Mouse (Mus musculus): ENCODE results near the gene Fibin.

Gene Fibin

DNA sequence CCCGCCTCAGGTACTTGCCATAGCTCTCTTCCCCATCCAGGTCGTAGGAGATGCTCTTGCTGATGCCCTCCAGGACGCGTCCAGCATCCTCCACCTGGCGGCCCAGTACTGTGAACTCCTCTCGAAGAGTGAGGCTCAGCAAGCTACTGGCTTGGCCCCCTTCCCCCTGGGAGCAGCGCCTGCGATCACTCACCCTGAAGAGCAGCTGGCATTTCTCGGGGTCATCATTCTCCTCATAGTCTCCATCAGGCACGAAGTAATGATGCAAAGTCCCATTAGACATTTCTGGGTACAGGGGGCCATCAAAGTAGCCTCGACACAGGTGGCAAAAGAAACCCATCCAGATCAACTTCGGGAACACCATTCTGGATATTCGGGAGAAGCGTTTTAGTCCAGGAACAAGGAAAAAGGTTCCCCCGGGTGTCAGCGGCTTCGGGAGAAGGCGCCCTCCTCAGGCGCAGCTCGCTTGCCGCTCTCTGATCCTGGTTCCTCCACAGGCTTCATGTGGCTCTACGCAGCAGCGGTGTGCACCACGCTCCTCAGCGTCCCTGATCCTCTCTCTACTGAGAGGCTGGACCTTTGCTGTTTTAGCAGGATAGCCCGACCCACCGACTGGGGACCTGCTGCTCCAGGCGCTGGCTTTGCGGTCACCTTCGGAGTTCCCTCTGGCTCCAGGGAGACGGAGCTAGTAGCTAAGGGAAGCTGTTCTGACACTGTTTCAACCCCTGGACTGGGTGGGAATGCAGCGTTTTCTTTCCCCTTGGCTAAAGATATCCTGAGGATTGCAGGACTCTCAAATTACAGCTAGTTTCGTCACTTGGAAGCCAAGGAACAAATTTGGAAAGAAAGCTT lies at the start of gene Fibin:
Gene Fibin (minus strand): TSS at position 752 of the 852 bp plus-strand sequence.
- peak; percentile 98 for DNase-seq

DNA sequence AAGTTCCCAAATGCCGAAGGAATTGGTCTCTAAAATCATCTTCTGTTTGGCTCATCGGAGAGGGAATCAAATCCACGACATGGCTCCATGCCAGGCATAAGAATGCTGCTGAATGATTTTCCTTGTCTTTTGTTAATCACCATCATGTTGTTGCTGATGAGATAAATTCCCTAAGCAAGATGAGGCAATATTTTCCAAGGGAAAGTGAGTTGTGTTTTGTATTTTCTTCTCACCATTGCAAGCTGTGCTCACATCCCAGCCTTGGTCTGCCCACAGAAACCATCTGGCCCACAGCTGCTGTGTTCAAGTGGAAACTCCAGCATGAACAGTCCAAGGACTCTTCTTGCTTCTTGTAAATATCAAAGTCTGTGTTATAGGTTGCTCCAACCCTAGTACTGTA lies 48.4 kb upstream of the Fibin start:
- DNase-seq: peak; percentile 98

DNA sequence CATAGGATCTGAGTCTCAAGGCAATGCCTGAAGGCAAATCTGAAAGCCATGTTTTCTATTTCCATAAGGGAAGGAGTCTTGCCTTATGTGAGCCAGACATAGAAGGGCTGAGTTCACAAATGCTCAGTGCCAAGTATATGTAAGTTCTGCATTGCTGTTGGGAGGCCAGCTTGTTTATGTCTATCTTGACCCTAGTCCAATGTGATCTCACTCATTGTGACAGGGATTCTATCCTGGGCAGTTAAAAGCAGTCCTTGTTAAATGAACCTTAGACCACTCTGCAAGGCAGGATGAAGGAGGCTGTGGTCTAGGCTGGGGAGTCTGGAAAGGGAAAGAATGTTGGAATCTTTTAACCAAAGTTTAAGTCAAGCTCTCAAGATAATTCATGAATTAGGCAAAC lies 45.8 kb upstream of the Fibin start:
- peak; percentile 28 for DNase-seq

DNA sequence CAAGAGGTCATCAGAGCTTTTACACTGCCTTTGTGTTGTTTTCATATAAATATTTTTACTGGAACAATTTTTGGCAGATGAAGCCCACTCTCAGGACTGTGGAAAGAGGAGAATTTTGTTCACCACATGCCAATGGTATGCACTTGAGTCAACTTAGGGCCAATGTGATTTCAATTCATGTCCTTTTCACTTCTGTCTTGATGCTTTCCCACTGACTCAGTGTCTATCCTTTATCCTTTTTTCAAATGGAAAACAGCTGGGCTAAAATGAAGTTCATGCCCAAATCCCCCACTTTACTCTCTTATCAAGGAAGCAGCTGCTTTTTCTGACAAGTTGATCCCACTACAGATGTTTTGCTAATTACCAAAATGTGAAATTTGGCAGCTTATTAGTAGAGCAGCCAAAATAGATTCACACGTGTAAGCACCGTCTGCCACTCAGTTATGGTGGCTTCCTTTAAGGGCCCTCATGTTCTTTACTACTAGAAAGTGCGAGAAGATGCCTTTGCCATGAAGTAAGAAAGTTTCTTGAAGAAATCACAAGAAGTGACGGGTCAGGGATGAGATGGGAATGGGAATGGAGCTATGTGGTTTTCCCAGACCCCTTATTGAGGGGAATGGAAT lies 29.8 kb upstream of the Fibin start:
- DNase-seq: peak; percentile 95

DNA sequence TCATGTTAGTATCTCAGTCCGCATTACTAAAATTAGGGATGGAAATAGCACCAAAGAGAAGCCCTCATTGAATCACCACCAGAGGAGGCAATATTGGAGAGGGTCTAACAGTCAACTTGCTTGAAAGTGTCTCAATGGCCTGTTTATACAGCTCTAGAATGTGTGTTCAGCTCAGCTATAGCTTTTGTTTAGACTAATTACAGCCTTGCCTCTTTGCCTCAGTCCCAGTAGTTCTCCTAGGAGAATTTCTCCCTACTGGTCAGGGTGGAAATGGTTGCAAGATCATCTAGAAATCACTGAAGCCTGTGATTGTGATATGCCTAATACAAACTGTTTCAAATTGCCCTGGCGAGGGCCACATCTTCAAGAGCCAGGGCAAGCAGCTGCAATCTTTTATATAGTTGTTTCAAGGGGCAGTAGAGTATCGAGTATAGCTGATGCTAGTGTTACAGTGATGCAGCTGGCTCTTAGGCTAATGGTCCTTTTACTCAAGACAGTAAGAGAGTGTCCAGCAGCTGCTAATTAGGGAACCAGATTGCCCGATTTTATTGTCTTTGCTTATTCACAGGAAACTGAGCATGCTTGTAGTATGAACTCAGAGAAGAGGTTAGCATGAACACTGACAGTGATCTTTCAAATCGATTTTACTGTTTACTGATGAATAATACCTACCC lies 27.9 kb upstream of the Fibin start:
- no peak for DNase-seq

DNA sequence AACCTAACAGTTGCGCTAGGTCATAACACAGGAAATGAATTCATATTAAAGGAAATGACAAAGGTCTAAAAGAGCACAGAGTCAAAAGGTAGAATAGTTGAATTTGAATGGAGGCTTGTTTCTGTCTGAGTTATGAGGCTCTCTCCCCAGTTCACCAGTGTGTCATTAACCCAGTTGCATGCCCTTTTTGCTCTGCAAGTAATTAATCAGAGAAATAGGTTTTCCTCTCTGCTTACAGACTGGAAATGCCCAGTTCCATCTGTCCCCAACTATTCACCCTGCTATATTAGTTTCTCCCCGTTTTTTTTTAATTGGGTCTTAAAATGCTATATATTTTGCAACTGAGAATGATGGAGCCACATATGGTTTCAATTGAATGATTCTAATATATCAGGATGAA lies 16.8 kb upstream of the Fibin start:
- DNase-seq: no peak

DNA sequence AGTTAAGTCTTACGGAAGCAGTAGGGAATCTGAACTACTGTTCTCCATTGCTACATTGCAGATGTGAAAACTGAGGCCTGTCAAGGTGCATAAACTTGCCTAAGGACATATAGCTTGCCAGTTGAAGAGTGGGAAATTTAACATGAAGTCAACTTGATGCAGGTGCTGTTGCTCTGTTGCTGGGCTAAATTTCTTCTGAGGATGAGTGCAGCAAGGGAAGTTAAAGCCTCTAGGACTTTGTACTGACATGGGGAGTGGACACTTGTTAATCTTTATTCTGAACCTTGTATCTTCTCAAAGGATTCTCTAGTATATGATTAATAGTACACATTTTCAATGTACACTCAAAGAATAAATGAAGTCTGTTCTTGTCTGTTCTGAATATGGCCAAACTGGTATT lies 13.7 kb upstream of the Fibin start:
- no peak for DNase-seq

DNA sequence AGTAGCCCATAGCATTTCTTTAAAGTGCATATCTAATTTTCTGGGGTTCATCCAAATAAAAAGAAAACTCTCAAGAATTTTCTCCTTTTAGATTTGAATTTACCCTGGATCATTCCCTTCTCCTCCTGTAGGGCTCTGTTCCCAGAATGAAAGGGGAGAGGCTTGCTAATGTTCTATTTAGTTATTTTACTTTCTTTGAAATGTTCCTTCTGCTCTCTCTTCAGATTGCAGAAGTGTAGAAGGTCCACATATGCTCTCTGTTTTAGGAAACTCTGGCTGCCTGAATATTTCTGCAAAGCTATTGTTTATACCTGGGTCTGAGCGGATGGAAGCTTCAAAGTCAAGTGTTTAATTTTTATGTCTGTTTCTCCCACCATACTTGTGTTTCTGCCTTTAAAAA lies 12.5 kb upstream of the Fibin start:
- DNase-seq: no peak

DNA sequence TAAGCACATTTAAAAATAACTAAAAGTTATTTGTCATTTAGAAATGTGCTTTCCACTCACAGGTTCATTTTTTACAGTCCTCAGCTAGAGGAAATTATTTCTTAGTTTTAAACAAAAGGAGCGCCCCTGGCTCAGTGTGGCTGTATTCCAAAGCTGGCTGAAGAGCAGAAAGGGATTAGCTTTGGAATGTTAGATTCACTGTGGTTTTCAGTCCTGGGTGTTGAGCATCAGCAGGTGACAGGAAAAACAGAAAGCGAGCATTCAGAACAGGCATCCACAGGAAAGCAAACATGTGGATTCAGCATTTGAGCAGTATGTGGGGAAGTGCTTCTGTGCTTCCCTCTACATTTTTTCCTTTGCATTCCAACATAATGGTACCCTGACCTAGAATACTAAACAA lies 10.2 kb upstream of the Fibin start:
- no peak for DNase-seq

DNA sequence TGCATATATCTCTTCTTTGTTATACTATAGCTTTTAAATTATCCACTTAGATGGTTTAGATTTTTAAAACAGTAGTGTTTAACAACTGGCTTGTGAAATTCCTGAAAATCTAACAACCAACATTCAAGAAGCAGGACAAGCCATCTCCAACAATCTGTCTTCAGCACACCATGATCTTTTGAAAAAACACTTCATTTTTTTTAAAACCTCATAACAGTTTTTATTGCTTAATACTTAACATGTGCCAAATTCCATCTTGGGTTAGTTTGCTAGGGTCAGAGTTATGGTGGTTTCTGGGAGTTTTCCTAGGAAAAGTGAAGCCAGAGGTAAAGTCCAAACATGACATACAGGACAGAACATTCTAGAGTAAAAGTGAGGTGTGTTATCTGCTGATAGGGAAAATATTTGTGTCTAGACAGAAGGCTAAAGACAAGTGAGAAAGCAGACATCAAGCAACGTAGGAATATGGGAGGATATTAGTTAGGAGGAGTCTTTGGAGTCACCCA lies 4.5 kb upstream of the Fibin start:
- DNase-seq: no peak

DNA sequence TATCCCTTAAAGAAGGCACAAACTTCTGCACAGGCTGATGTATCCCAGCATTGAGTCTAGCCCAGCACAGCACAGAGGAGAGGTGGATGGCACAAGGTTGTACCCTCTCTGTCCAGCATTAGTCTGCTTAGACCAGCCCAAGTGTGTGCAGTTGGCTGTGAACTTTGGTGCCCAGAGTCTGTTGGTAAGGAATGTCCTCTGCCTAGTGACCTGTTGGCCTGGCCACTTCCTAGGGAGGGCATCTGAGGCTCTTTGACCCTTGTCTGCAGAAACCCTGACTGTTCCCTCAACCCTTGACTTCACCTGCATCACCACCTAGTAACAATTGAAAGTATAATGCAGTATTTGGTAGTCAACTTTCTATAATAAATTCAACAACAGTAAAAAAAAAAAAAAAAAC lies 2.4 kb upstream of the Fibin start:
- DNase-seq: no peak

DNA sequence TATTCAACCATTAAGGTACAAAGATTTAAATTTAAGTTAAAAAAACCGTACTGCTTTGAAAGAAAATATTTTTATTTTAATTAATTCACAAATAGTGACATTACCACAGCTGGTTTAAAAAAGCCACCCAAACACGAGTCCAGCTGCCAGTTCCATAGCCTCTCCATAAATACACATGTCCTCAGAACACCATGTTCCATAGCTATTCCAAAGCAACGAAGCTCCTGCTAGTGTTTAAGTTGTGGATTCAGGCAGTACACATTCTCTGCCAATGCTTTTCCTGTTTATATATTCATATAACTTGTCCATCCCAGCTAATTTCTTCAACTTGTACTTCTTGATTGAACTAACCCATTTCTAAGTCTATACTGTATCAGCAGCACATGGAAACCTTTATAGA lies 872 bp upstream of the Fibin start:
- no peak for DNase-seq

DNA sequence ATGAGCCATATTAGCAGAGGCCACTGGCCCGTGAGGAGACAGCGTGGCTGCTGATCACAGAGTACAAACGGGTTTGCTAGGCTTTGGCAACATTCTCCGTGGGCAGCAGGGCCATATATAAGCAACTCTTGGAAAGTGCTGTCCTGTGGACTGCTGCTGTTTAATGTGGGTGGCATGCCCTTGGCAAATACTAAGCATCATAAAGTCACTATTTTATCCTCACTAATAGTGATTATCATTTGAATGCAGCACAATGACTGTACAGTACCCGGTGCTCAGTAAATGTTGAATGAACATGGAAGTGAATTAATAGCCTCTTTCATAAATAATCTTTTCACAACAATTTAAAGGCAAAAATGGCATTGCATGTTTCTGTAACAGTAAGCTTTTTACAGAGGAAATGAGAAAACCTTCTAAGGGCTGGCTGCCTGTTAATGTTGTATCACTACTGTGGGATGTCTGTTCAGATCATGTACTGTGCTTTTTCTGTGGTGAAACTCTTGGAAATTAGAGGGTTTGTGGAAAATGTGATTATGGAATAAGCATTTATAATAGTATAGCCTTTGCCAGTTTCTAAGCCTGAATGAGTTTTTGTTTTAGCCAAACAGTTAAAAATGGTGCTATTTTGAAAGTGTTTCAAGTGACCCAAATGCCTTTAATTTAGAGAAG lies 9.5 kb downstream of the Fibin start:
- DNase-seq: no peak

DNA sequence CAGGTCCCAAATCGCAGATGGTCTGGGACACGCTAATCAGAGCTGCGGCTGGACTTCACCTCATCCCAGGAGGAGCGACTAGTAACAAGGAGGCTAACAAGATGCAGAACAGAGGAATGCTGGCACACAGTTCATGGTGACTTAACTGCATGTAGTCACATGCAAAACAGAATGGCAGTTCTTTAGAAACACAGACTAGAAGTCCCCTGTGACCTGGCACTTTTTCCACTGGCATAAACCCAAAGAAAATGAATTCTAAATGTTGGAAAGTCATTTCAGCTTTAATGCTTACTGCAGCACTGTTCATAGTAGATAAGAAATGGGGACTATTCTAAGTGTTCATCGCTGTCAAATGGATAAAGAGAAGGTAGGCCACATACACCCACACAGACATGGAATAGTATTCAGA lies 11.1 kb downstream of the Fibin start:
- no peak for DNase-seq

DNA sequence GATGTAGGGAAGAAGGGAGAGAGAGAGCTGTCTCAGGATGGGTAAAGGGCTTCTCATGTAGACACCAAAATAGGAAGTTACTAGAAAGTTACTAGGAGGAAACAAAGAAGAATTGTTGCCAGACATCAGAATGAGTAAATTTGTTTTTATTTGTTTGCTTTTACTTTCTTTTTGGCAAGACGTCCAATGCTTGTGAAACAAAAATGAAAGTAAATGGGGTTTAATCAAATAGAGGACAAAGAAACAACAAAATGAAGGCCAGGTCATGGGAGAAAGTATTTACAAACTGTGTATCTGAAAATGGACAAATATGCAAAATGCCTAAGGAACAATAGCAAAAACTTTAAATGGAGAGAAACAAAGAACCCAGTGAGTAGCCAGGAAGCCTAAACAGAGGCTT lies 11.6 kb downstream of the Fibin start:
- no peak for DNase-seq

DNA sequence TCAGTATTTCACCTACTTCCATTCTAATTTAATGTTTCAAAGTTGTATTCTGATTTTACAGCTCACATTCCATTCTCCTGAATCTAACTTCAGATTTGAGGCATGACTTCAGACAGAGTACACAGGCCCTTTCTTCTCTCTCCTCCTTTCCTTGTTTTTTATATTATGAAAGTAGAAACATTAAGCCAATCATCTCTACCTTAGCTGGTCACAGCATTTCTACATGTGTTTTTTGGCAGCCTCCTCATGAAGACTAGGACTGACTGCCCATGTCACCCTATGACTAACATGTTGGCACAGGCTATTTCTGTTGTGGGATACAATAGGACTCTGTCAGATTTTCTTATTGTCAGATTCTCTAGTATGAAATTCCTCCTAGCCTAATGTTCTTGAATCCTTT lies 34.0 kb downstream of the Fibin start:
- no peak for DNase-seq

DNA sequence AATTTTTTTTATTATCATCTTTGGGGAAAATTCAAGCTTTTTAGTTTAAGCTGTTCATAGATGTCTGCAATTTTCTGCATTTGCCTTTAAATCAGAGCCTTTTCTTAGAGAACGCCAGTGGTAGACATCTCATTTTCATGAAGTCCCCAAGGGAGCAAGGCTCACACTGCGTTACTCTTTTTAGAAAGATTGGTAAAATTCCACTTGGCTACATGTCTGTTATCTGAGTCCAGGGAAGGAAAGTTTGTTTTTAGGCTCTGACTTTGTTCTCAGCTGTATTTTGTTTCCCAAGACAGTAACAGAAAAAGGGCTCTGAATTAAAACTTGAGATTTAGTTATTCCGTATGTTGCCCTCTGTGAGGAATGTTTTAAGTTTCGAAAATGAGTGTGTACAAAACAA lies 43.0 kb downstream of the Fibin start:
- no peak for DNase-seq

DNA sequence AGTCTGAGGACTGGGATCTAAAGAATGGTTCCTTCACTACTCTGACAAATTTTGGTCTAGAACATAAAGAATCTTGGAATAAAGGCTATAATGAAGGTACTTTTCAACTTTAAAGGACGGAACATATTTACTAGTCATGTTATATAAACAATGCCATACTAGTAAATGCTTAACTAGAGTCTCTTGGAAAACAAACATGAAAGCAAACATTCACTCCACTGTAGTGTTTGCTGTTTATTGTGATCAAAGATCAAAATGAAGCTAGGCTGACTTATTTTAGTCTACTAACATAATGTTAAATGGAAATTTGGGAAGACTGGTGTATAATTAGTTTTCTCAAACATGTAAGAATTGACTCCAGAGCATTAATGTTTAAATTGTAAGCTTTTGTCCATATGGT lies 43.7 kb downstream of the Fibin start:
- no peak for DNase-seq

DNA sequence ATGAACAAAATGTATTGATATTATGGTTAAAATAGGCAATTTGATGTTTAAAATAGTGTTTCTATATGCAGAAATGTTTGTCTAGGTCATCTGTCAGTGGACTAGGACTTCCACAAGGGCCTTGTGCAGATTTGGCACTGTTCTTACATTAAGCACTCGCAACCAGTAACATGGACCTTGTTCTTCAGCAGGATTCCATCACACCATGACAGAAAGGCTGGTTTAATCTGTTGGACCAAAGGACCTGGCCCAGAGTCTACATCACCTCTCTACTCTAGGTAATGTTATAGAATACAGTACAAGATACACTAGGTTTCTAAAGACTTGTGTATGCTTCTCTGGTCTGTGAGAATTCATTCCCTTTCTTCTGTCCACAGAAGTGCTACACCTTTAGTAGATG lies 44.3 kb downstream of the Fibin start:
- DNase-seq: no peak

DNA sequence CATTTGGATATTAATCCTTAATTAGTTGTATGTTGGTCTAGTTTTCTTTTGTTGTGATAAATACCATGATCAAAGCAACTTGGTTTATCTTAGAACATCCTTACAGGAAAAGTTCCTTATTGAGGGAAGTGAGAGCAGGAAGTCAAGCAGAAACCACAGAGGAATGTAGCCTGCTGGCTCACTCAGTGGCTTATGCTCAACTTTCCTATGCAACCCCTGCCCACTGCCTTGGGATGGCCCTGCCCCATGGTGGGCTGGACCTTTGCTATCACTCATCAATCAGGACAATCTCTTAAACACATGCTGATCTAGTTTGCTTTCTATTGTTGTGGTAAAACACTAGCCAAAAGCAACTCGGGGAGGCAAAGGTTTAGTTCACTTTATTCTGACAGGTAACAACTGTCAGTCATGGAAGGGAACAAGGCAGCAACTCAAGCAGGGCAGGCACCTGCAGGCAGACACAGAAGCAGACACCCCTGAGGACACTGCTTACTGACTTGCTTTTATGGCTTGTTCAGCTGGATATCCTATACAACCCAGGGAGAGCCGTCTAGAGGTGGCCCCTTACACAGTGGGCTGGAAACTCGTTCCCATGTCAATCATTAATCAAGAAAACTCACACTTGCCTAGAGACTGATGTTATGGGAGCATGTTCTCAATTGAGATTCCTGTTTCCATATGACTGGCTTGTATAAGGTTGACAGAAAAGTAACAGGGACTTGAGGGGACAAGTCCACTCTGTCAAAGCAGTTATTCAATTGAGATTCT lies 46.7 kb downstream of the Fibin start:
- no peak for DNase-seq

DNA sequence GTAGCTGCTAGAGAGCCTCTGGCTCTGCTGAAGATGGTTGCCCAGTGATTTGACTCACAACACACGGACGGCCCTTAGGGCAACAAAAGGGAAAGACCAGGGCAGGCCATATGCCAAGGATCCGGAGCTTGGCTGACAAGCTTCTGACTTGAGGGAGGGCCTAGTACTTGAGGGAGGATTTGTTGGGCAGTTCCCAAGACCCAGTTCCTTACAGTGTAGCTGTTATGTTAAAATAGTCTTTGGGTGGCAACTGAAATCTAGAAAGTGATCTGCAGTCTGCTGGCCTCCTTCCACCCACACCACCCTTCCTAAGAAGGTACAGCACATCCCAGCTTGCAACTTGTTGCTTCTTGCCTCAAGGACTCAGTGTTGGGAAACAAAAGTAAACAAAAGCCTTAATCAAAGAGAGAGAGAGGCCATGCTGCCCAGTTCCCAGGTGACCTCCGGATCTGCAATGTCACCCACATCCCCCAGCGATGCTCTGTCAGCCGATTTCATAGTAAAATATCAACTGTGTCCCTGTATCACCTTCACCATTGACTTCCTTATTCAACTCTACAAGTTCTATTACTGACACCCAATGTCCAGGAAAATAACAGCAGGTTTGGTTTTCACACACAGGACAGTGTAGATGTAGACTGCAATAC lies 48.4 kb downstream of the Fibin start, which contains the start of gene Bbox1:
Gene Bbox1 (minus strand): TSS at position 52 of the 647 bp plus-strand sequence.
- DNase-seq: peak; percentile 86

DNA sequence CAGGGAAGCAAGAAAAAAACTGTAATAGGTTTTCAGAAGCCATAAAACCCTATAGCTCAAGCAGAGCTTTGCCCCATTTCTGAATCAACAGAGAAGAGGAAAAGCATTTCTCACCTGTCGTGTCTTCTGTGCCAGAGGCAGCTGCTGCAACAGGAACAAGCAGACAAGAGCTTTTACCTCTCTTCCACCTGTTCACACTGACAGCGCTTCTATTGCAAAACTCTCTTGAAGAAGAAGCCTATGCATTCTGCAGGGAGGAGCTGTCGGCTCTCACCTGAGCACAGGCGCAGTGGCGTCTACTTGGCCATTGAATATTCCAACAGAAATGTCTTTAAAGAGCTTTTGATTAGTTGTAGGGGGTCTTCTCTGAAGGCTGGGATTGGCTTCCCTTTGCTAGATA lies 48.9 kb downstream of the Fibin start:
- DNase-seq: no peak

Measured in heart, adult 11 months (tissue).